Mouse (Mus musculus): ENCODE data around the gene Lst1. TPM values are rescaled to one million over a fixed set of nuclear protein-coding genes. Genes with fewer than 3 reads are reported as not detected.

Gene Lst1
- polyA plus RNA-seq, 1 experiment from 2014 or later: 8.0 TPM

- WGBS: 93% methylated on average over 5 of the region's 5 CpGs
- DNase-seq (ENCODE audit: low spot score) (no peak), ATAC-seq (no peak)
- peaks cover 52% of the 10 kb centered on the region for H3K36me3 ChIP-seq (ENCODE audit: control insufficient read depth, insufficient read depth, low read length)
- H3K4me1 ChIP-seq (ENCODE audit: control insufficient read depth, insufficient read depth, low read length): peaks cover 4% of the 10 kb centered on the region; the same call in 1 of the 2 replicates
- H3K4me2 ChIP-seq (ENCODE audit: low read length): no peak overlapping the region
- H3K9me3 ChIP-seq (replicated peaks; ENCODE audit: control insufficient read depth, low read length): no peaks in the 10 kb centered on the region
- peak overlapping the region; percentile 21; the same call in 1 of the 2 replicates for H3K9ac ChIP-seq (ENCODE audit: low read length)
- no peak overlapping the region for H3K27ac ChIP-seq (ENCODE audit: low read depth, low read length)
- no peak overlapping the region for H3K4me3 ChIP-seq (ENCODE audit: low read depth, low read length)
- H3K27me3 ChIP-seq (replicated peaks; ENCODE audit: control insufficient read depth, insufficient read depth, low read length): no peaks in the 10 kb centered on the region
Measured at GRCm38 (mm10) chr17:35232659-35233058, 44.4 kb upstream of the Lst1 start.

- H3K4me1 ChIP-seq (ENCODE audit: control insufficient read depth, insufficient read depth, low read length): peaks cover 4% of the 10 kb centered on the region; the same call in 1 of the 2 replicates
- 17% methylated on average over 12 of the region's 12 CpGs for WGBS
- H3K4me3 ChIP-seq (ENCODE audit: low read depth, low read length): no peak overlapping the region
- no peak overlapping the region; the same call in 1 of the 2 replicates for H3K4me2 ChIP-seq (ENCODE audit: low read length)
- no peaks in the 10 kb centered on the region for H3K9me3 ChIP-seq (replicated peaks; ENCODE audit: control insufficient read depth, low read length)
- peaks cover 58% of the 10 kb centered on the region for H3K36me3 ChIP-seq (ENCODE audit: control insufficient read depth, insufficient read depth, low read length)
- H3K9ac ChIP-seq (ENCODE audit: low read length): 0 out of 2 replicates have a peak overlapping the region, but pooled peaks have one; percentile 1
- ATAC-seq (no peak), DNase-seq (ENCODE audit: low spot score) (peak; percentile 90)
- H3K27ac ChIP-seq (ENCODE audit: low read depth, low read length): no peak overlapping the region
- H3K27me3 ChIP-seq (replicated peaks; ENCODE audit: control insufficient read depth, insufficient read depth, low read length): no peaks in the 10 kb centered on the region
Measured at GRCm38 (mm10) chr17:35232043-35232442, 43.8 kb upstream of the Lst1 start.

DNA sequence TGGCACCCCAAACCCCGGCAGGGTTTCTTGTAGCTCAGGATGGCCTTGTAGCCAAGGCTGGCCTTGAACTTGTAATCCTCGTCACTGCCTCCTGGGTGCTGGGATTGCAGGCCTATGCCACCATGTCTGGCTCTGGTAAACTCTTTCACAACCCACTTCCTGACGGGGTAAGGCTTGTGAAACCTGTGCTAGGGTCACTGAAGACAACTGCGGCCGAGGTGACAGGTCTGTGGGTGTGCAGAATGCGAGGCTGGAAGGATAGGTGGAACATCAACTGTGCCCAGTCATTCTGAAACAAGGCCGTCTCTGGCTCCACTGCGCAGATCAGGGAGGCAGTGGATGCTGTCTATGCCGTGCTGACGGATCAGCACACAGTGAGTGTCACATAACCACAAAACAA, 42.8 kb upstream of the Lst1 start:
- H3K4me3 ChIP-seq (ENCODE audit: low read depth, low read length): no peak overlapping the region
- 96% methylated on average over 10 of the region's 10 CpGs for WGBS
- DNase-seq (ENCODE audit: low spot score): no peak
- no peaks in the 10 kb centered on the region for H3K9me3 ChIP-seq (replicated peaks; ENCODE audit: control insufficient read depth, low read length)
- ATAC-seq: no peak
- H3K36me3 ChIP-seq (ENCODE audit: control insufficient read depth, insufficient read depth, low read length): peaks cover 64% of the 10 kb centered on the region
- no peaks in the 10 kb centered on the region for H3K27me3 ChIP-seq (replicated peaks; ENCODE audit: control insufficient read depth, insufficient read depth, low read length)
- no peak overlapping the region for H3K9ac ChIP-seq (ENCODE audit: low read length)
- H3K27ac ChIP-seq (ENCODE audit: low read depth, low read length): no peak overlapping the region
- peaks cover 4% of the 10 kb centered on the region; the same call in 1 of the 2 replicates for H3K4me1 ChIP-seq (ENCODE audit: control insufficient read depth, insufficient read depth, low read length)
- no peak overlapping the region for H3K4me2 ChIP-seq (ENCODE audit: low read length)

DNA sequence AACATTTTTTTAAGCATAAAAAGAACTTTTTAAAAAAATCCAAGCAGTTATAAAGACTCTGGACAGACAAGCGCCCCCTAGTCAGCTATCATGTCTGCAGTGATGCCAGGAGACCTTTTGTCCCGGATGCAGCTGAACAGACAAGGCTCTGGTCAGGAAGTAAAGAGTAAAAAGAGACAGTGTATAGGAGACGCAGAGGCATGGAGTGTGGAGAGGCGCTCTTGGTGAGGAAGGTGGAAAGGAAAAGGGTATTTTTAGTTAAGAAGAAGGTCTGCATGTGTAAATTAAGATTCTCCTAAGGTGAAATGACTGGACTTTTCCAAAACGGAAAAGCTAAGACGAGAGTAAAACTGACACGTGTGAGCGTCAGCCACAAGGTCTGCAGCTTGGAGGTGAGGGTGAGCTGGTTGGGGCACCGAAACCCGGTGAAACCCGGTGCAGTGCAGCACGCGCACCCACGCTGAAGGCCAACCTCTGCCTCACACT, 38.4 kb upstream of the Lst1 start:
- H3K9me3 ChIP-seq (replicated peaks; ENCODE audit: control insufficient read depth, low read length): no peaks in the 10 kb centered on the region
- peaks cover 65% of the 10 kb centered on the region for H3K36me3 ChIP-seq (ENCODE audit: control insufficient read depth, insufficient read depth, low read length)
- H3K4me3 ChIP-seq (ENCODE audit: low read depth, low read length): no peak overlapping the region
- no peaks in the 10 kb centered on the region for H3K27me3 ChIP-seq (replicated peaks; ENCODE audit: control insufficient read depth, insufficient read depth, low read length)
- no peak overlapping the region for H3K9ac ChIP-seq (ENCODE audit: low read length)
- H3K27ac ChIP-seq (ENCODE audit: low read depth, low read length): no peak overlapping the region
- H3K4me2 ChIP-seq (ENCODE audit: low read length): no peak overlapping the region
- no peak for DNase-seq (ENCODE audit: low spot score)
- no peak for ATAC-seq
- 90% methylated on average over 14 of the region's 14 CpGs for WGBS
- no peaks in the 10 kb centered on the region for H3K4me1 ChIP-seq (ENCODE audit: control insufficient read depth, insufficient read depth, low read length)

DNA sequence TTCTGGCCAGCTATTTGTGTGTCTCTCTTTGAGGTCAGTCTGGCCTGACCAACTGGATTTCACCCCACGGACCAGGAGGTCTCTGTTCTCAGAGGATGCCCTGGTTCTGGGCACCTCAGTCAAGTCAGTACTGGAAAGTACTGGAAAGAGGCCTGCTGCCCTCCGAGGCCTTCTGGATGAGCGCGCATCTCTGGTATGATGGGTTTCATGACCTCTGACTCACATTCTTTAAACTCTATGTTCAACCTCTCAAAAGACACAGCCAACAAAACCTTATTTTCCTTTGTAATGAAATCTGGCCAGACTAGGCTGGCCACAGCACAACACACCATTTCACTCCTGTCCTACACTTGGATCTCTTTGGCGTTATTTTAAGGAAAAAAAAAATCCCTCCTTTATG, 37.2 kb upstream of the Lst1 start:
- H3K9me3 ChIP-seq (replicated peaks; ENCODE audit: control insufficient read depth, low read length): no peaks in the 10 kb centered on the region
- H3K4me1 ChIP-seq (ENCODE audit: control insufficient read depth, insufficient read depth, low read length): no peaks in the 10 kb centered on the region
- WGBS: 95% methylated on average over 5 of the region's 5 CpGs
- no peak overlapping the region for H3K9ac ChIP-seq (ENCODE audit: low read length)
- no peaks in the 10 kb centered on the region for H3K27me3 ChIP-seq (replicated peaks; ENCODE audit: control insufficient read depth, insufficient read depth, low read length)
- no peak for DNase-seq (ENCODE audit: low spot score)
- peaks cover 61% of the 10 kb centered on the region for H3K36me3 ChIP-seq (ENCODE audit: control insufficient read depth, insufficient read depth, low read length)
- no peak overlapping the region for H3K27ac ChIP-seq (ENCODE audit: low read depth, low read length)
- ATAC-seq: no peak
- no peak overlapping the region for H3K4me2 ChIP-seq (ENCODE audit: low read length)
- no peak overlapping the region for H3K4me3 ChIP-seq (ENCODE audit: low read depth, low read length)

DNA sequence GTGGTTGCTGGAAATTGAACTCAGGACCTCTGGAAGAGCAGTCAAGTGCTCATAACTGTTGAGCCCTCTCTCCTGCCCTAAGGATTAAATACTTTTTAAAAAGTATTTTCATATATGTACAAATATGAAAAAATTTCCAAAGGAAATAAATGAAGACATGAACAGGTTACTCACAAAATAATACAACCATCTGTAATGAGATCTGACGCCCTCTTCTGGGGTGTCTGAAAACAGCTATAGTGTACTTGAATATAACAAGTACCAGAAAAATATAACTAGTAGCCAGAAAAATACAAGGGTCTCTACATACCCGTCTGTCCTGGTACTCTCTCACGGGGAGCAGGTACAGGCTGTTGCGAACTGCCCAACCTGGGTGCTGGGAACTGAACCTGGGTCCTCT, 36.4 kb upstream of the Lst1 start:
- Histone ChIP-seq H3K9me3 (replicated peaks; ENCODE audit: control insufficient read depth, low read length) (no peaks in the 10 kb centered on the region), H3K9ac (ENCODE audit: low read length) (no peak overlapping the region), H3K27ac (ENCODE audit: low read depth, low read length) (no peak overlapping the region), H3K27me3 (replicated peaks; ENCODE audit: control insufficient read depth, insufficient read depth, low read length) (no peaks in the 10 kb centered on the region), H3K4me1 (ENCODE audit: control insufficient read depth, insufficient read depth, low read length) (no peaks in the 10 kb centered on the region), H3K4me2 (ENCODE audit: low read length) (no peak overlapping the region), H3K36me3 (ENCODE audit: control insufficient read depth, insufficient read depth, low read length) (peaks cover 61% of the 10 kb centered on the region), H3K4me3 (ENCODE audit: low read depth, low read length) (no peak overlapping the region)
- no peak for ATAC-seq
- WGBS: 94% methylated on average over 4 of the region's 4 CpGs
- DNase-seq (ENCODE audit: low spot score): no peak

- Histone ChIP-seq H3K4me2 (ENCODE audit: low read length) (no peak overlapping the region), H3K9me3 (replicated peaks; ENCODE audit: control insufficient read depth, low read length) (no peaks in the 10 kb centered on the region), H3K4me1 (ENCODE audit: control insufficient read depth, insufficient read depth, low read length) (no peaks in the 10 kb centered on the region), H3K9ac (ENCODE audit: low read length) (no peak overlapping the region), H3K27me3 (replicated peaks; ENCODE audit: control insufficient read depth, insufficient read depth, low read length) (no peaks in the 10 kb centered on the region), H3K4me3 (ENCODE audit: low read depth, low read length) (no peak overlapping the region), H3K36me3 (ENCODE audit: control insufficient read depth, insufficient read depth, low read length) (peaks cover 46% of the 10 kb centered on the region), H3K27ac (ENCODE audit: low read depth, low read length) (no peak overlapping the region)
- DNase-seq (ENCODE audit: low spot score): no peak
- WGBS: 85% methylated on average over 6 of the region's 6 CpGs
- ATAC-seq: no peak
Measured at GRCm38 (mm10) chr17:35222299-35222698, 34.1 kb upstream of the Lst1 start.

- Histone ChIP-seq H3K9ac (ENCODE audit: low read length) (no peak within 1 kb of the TSS), H3K27me3 (replicated peaks; ENCODE audit: control insufficient read depth, insufficient read depth, low read length) (no peaks in the 10 kb centered on the region), H3K27ac (ENCODE audit: low read depth, low read length) (no peak within 1 kb of the TSS), H3K4me1 (ENCODE audit: control insufficient read depth, insufficient read depth, low read length) (no peaks in the 10 kb centered on the region), H3K36me3 (ENCODE audit: control insufficient read depth, insufficient read depth, low read length) (peaks cover 35% of the 10 kb centered on the region), H3K9me3 (replicated peaks; ENCODE audit: control insufficient read depth, low read length) (no peaks in the 10 kb centered on the region), H3K4me2 (ENCODE audit: low read length) (no peak within 1 kb of the TSS), H3K4me3 (ENCODE audit: low read depth, low read length) (no peak within 1 kb of the TSS)
- no peak for DNase-seq (ENCODE audit: low spot score)
- no peak for ATAC-seq
- 84% methylated on average over 28 of the region's 28 CpGs for WGBS
Measured at GRCm38 (mm10) chr17:35220156-35220952, 32.1 kb upstream of the Lst1 start, which contains the start of gene Gm16181. Gene Gm16181, plus strand, starts transcription at chr17:35220834.

DNA sequence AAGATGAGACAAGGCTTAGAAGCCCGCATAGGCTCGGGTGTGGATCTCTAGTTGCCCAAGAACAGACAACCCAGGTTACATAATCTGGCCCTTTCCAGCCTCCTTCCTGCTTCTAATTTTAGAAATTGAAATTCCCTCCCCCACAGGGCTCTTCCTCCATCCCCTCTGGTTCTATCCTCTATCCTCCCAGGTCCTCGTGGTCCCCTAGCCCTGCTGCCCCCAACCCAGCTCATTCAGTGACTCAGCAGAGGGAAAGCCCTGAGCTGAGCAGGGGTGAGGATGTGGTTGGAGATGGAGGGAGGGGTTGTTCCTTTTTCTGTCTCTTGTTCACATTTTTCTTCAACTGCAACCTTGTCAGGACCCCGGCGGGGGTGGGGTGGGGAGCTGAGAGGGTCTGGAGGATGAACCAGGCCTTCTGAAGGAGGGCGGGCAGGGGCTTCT, 31.4 kb upstream of the Lst1 start:
- ATAC-seq (no peak), DNase-seq (ENCODE audit: low spot score) (no peak)
- Histone ChIP-seq H3K4me1 (ENCODE audit: control insufficient read depth, insufficient read depth, low read length) (no peaks in the 10 kb centered on the region), H3K36me3 (ENCODE audit: control insufficient read depth, insufficient read depth, low read length) (peaks cover 28% of the 10 kb centered on the region), H3K27ac (ENCODE audit: low read depth, low read length) (no peak overlapping the region), H3K9me3 (replicated peaks; ENCODE audit: control insufficient read depth, low read length) (no peaks in the 10 kb centered on the region), H3K4me2 (ENCODE audit: low read length) (no peak overlapping the region), H3K9ac (ENCODE audit: low read length) (no peak overlapping the region), H3K27me3 (replicated peaks; ENCODE audit: control insufficient read depth, insufficient read depth, low read length) (no peaks in the 10 kb centered on the region), H3K4me3 (ENCODE audit: low read depth, low read length) (no peak overlapping the region)
- WGBS: 91% methylated on average over 6 of the region's 6 CpGs
